Mouse (Mus musculus) embryo, embryonic 9.5 days (tissue): Measurements from ENCODE around the gene Rpl3.

Experiments
- DNase-seq: peaks from one replicate; pipeline ENCODE4 v3.0.0-alpha.2; 2017; ENCODE audit errors: extremely low spot score

Rpl3 gene

DNA sequence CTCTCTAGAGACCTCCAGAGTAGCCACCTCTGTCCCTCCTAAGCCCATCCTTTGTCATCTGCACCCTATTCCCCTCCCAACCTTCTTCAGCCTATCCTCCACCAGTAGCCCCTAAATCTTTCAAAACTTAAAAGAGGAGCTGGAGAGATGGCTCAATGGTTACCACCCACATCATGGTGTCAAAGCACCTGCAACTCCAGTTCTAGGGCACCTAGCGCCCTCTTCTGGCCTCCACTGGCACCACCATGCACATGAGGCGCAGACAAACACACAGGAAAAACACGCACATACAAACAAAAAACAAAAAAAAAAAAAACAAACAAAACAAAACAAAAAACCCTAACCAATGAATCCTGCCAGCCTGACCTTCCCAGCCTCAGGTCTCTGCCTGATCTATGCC lies 25.1 kb downstream of the Rpl3 start:
- no peak for DNase-seq

DNA sequence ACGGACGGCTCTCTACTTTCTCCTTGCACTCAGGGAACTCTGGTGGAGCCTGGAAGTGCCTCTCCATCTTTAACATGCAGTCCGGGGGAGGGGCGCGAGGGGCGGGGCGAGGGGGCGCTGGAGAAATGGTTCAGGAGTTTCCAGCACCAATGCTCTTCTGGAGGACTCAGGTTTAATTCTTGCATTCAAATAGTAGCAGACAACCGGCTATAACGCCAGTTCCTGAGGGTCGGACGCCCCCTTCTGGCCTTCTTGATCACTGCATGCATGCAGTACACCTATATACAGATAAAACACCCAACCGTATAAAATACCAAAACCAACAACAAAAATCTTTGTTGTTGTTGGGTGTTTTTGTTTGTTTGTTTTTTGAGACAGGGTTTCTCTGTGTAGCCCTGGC lies 26.3 kb downstream of the Rpl3 start:
- DNase-seq = no peak

DNA sequence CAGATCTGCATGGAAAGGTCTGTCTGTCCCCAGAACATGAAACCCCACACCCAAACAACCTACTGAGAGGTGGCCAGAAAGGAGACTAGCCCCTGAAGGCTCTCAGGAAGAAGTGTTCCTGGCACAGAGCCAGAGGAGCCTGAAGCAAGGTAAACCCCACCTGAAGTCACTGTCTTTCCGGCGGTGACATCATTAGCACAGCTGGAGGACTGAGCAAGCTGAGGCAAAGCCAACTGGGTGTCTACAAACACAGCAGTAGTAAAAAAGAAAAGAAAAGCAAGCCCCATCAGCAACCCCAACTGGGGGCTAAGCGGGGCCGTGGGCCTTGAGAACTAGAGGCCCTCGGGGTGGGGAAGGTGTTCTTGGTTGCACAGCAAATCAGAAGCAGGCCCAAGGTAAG lies 26.7 kb downstream of the Rpl3 start:
- DNase-seq = no peak

DNA sequence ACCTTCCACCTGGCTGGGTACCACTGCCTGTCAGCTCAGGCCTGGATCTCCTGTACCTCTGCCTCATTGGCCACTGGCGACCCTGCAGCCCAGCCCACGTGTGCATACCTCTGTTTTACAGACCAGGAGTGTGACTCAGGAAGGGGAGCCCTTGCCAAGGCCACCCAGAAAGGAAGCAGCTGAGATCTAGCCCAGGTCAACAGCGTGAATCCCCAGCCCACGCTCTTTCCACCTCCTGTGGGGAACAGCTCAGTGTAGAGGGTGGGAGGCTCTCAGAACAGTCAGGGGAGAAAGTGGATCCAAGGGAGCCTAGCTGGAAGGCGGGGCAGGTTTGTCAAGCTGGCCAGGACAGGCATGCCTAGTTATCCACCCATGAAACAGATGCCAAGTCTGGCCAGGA lies 28.8 kb downstream of the Rpl3 start:
- DNase-seq = no peak

DNA sequence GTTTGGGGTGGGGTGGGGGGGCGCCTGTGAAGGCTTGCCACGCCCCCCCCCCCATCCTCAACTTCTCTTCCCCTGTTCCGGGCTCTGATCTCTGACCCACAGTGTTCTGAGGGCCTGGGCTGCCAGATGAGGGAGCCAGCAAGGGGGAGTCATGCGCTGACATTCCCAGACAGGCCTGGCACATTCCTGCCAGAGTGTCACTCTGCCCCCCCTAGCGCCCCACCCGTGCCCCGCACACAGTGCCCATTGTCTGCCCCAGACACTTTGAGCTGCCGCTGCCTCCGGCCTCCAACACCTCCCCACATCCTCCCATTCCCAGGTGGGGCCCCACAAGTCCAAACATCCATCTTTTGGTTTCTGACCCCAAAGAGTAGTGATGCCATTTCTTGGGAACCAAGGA lies 29.3 kb downstream of the Rpl3 start:
- DNase-seq = no peak

DNA sequence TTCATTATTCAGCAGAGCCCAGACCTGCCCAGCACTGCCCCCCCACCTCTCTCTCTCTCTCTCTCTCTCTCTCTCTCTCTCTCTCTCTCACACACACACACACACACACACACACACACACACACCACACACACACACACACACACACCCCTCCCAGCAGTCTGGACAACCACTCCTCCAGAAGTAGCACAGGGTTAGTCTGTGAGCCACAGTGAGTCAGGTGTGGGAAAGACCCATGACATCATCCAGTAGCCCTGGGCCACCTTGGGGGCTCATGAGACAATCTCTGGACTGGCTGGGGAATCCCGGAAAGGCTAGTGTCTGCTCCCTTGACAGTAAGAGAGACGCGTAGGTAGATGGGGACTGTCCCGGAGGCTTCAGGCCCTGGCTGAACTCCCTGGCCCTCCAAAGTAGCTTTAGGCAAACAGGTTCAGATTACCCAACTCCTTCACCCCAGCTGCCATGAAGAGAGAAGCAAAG lies 30.6 kb downstream of the Rpl3 start:
- DNase-seq = no peak

DNA sequence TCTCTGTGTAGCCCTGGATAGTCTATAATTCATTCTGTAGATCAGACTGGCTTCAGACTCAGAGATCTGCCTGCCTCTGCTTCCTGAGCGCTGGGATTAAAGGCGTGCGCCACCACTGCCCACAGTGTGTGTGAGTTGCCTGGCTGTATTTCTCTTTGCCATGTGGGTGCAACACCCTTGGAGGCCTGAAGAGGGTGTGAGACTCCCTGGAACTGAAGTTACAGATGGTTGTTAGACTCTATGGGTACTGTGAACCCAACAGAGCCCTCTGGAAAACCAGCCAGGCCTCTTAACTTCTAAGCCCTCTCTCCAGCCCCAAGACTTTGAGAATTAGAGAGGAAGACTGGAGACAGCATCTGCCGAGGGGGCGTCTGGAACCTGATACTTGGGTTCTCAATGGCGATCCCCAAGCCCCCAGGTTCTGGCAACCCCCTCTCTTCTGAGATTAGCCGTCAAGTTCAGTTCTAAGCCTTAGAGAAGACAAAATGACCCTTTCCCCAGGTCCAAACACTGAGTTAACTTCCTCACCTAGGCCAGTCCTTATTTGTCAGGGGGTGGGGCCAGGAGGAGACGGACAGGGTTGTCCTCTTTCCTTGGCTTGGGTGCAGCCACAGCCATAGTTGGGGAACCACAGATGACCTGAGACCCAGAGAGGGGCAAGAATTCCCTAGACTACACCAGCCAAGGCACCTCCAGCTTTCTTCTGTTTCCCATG lies 31.2 kb downstream of the Rpl3 start:
- no peak for DNase-seq

DNA sequence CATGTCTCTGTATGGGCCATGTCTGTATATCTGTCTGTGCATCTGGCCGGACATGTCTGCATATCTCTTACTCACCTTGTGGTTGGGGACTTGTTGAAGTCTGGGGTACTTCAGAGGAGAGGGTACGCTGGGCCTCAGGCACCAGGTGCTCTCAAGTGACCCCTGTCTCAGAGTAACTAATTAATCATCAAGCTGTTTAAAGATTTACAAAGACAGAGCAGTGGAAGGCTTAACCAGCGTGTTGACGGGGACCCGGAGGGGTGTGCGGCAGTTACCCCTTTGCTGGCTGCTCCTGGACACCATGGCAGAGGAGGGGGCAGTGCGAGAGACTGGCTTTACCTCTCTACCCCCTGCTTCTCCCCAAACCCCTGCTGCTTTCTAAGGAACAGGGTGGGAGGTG lies 32.1 kb downstream of the Rpl3 start:
- no peak for DNase-seq

DNA sequence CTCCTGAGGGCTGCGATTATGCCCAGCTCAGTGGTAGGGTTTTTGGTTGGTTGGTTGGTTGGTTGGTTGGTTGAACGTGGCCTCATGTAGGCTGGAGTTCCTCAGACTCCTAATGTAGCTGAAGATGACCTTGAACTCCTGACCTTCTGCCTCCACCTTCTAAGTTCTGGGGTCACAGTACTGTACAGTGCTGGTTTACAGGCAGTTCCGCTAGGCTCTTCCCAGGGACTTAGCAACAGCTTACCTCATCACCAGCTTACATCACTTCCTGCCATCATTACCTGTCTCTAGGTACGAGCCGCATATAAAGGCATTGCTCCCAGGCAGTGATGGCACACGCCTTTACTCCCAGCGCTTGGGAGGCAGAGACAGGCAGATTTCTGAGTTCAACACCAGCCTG lies 33.5 kb downstream of the Rpl3 start:
- no peak for DNase-seq

DNA sequence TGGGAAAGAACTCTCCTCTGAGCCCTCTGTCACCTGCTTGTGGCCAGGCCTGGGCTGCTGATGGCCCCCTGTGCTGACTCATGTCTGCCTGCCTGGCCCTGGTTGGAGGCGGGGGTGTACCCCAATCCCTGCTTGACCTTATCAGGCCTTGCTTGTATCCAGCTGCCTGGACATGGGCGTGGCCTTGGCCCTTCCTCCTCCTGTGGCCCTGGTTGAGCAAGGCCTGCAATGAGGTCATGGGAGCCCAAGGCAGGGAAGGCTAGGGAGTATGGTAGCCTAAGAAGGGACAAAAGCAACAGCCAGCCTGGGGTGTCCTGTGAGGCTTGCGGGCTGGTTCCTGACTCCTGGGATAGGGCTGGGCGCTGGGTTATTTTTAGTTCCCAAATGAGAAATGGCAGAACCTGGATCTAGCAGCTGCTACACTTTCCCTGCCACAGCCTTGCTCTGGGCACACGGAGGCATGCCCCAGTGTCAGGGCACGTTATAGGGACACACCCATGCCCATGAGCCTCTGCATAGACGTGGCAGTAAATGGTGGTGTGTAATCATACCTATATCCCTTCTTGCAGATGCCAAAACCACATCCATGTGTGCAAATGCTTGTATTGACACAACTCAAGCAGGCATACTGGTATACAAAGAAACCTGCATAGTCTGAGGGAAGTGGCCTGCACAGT lies 37.5 kb downstream of the Rpl3 start:
- no peak for DNase-seq

DNA sequence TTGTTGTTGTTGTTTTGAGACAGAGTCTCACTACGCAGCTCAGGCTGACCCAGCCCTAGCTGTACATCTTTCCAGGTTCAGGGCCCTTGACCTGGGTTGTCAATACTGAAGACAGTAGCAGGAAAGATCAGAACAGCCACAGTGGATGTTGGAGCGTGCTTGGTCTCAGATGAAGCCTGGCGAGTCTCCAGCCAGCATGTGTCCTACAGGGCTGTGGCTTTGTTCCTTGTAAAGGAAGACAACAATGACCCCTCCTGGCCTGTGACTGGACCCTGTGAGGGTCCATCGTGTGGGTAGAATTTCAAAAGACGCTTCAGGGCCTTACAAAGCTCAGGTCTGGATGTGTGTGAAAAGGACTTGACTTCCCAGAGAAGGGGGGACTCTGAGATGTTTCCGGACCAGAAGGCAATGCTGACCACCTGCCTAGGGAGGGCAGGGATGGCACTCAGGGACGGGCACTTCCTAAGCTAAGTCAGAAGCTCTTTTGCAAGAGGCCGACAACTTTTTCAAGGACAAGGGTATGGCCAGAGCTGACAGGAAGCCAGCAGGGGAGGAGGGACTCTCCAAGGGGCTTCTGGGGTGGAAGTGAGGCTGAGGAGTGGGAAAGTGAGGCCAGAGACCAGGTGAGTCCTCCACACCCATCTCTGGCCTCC lies 38.2 kb downstream of the Rpl3 start:
- no peak for DNase-seq

DNA sequence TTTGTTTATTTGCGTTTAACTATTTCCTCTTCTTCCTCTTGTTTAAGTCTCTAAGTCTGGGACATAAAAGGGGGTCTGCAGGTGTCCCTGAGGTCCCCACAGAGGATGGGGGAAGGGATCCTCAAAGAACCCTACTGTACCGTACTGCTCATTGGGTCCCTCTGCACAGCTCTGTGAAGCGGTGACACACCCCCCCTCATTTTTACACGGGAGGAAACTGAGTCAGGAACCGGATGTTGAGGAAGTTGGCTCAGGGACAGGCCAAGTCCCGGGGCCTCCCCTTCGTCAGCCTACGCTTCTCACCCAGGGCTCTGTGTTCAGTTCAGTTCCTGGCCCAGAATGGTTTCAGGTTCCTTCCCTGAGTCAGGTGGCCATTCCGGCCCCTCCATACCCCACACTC lies 39.9 kb downstream of the Rpl3 start:
- DNase-seq = no peak

DNA sequence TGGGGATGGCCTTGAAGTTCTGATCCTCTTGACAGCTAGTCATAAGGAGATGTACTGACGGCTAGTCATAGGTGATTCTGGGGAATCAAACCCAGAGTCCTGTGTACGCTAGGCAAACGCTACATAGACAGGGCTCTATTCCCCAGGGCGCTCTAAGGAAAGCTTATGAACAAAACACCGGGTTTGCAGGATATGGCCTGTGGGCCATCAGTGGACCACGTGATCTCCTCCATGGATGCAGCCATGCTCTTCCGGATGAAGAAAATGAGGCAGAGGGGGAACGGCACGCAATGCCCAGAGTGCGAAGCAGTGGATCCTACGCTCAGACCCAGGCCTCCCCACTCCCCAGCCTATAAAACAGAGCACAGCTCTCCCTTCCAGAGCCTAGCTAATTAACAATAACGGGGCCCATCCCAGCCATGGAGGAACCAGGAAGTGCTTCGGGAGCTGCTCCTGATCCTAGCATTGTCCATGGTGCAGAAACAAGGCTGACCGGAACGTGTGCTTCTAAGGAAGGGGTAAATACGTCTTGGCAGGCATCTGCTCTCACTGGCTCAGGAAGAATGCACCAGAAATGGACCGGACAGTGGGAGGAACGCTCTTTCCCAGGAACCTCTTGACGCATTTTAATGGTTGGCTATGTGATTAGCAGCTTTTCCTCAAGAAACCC lies 40.4 kb downstream of the Rpl3 start:
- DNase-seq = no peak

DNA sequence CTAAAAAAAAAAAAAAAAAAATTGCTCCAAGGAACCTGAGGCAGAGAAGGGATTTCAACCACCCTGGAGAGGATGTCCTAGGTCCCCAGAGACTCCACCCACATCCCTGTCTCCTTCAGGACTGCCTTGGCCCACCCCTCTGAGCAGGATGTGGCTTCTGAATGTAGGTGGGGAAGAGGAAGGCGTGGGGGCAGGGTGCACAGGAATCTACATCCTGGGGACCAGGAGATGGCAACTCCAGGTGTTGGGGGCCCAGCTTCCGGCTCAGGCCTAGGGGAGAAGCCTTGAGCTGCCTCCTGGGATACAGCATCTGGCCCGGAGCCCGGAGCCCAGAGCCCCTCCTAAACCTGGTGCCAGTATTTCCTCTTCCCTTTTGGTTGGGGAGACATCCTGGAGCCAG lies 41.6 kb downstream of the Rpl3 start:
- no peak for DNase-seq

DNA sequence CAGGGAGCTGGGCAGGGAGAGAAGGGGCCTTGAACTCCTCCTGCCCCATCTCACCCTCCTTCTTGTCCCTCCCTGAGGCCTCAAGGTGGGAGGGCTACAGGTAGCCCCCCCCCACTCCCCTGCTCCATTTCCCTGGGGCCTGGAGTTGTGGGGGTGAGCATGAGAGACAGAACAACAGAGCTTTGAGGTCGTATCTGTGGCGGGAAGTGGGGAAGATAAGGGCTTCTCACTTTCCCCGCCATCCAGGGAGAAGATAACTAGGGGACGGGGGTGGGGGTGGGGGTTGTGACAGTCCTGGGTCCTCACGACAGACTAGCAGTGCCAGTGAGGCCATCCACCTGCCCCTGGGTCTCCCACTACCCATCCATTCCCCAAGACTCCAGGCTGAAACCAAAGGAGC lies 43.7 kb downstream of the Rpl3 start:
- no peak for DNase-seq

DNA sequence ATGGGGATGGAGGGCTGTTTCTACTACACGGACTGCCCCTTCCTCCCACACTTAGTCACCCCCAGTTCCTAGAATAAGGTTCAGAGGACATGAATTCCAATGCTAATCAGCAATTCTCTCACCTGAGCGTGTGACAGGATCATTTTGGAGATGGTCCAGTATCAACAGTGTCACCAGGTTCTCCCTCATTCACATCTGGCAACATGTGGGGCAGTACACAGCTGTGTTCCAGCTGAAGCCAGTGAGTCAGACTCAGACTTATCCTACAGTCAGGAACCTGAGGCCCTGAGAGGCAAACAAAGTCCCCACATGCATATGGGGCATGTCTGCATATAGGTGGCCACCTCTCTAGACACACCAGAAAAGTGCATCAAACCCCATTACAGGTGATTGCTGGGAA lies 44.4 kb downstream of the Rpl3 start:
- DNase-seq = no peak

DNA sequence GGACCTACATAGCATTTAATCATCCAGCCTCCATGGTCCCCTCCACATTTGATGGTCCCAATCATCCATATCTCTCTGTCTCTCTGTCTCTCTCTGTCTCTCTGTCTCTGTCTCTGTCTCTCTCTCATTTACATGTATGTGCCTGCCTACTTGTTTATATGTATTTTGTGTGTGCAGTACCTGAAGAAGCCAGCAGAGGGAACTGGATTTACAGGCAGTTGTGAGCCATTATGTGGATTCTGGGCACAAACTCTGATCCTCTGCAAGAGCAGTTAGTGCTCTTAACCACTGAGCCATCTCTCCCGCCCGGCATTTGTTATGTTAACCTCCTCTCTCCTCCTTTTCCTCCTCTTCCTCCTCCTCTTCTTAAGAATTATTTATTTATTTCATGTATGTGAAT lies 45.9 kb downstream of the Rpl3 start:
- DNase-seq = no peak

DNA sequence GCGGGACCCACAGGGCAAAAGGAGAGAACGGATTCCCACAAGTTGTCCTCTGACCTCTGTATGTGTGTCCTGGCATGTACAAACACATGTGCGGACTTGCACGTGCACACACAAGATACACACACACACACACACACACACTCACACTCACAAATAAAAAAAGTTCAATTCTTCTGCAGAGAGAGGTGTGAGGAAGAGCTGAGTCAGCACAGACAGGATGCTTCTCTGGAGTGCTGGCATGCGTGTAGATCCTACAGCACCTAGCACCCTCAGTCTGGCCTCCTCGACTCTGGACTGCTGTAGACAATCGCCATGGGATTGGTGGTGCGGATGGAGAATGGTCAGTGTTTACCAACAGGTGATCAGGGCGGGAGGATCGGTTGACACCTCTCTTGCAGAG lies 47.4 kb downstream of the Rpl3 start:
- no peak for DNase-seq

DNA sequence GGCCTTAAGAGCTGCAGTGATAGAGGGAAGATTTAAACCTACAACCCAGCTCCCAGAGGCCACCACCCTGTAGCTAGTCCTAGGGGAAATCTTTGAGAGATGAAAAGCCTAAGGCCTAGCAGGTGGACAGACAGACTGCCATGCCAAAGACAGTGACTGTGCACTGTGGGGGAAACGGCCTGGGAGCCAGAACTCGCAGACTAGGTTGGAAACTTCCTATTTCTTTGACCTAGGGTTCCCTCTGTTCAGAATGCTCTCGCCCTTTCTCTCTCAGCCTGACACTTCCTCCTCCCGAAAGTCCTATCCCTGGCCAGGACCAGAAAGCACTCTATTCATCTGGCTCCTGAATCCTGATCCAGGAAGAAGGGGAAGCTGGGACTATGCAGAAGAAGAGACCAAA lies 49.5 kb downstream of the Rpl3 start:
- DNase-seq = no peak

DNA sequence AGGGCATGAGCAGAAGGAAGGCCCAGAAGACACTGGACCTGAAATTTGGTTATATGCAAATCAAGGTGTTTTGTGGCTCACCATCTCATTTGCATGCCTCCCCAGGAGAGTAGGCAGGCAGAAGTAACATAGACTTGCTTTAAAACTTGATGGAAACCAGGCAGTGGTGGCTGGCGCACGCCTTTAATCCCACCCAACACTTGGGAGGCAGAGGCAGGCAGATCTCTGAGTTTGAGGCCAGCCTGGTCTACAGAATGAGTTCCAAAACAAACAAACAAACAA lies 53.6 kb downstream of the Rpl3 start:
- DNase-seq = no peak

DNA sequence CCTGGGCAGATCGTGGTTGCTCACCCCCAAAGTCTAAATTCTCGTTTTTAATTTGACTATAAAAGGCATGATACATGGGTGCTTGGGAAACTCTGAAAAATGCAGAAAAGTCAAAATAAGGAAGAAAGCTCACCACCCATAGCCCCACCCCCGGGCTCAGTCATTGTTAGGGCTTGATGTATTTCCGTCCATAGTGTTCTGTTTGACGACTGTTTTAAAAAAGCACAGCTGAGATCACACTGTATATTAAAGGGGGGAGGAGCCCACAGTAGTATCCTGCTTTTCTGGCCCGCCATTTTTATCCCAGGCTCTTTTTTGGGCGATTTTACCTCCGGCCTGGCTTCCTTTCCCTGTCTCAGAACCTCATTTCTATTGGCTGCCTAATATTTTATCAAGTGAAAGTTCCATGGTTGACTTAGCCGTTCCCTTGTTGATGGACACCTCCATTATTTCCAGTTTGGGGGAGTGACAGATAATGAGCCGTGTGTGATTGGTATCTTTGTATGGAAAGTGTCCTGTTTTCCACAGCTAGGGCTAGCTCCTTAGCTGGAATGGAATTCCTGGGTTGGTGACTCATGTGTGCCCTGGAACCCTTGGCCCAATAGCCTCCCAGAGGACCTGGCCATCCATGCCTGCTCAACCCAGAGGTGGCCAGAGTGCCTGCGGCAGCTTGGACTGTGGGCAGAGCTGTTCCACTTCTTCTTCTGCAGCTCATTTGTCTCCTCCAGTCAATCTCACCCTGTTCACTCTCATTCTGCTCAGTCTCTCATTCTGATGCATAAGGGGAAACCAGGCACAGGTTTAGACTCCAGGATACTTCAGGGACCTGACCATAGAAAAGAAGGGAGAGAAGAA lies 54.2 kb downstream of the Rpl3 start:
- DNase-seq = no peak

DNA sequence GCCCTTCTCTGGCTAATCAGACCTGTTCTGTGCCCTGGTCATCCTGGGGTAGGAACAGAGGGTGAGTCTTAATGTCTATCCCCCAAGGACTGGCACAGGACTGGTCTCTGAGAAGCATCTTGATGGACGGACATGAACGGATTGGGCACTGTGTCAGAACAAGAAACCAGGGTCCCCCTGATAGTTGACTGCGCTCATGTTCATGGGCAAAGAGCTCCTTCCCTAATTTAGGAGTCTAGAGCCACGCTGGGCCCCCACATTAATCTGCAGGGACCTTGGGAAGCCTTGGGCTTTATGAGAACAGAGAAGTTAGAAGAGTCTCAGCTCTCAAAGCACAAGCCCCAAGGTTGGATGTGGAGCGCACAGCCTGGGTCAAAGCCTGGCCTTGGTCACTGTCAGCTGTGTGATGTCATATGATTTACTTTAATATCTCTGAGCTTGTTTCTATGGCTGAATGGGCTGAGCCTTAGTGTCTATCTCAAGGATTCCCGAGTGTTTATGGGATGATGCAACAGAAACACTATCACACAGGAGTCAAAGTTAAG lies 56.3 kb downstream of the Rpl3 start:
- no peak for DNase-seq
